Mouse (Mus musculus) cerebellum, postnatal 36 days (tissue): ENCODE measurements around the gene 4933411K16Rik.
A peak's percentile ranks its signal among the peaks of the same experiment; 100 is the strongest.

Experiments
- DNase-seq, 2 experiments: peaks; one replicate each; pipeline ENCODE4 v3.0.0; 2021 to 2022; ENCODE audit warnings: mixed read lengths in 2 of 2

The 4933411K16Rik gene

DNA sequence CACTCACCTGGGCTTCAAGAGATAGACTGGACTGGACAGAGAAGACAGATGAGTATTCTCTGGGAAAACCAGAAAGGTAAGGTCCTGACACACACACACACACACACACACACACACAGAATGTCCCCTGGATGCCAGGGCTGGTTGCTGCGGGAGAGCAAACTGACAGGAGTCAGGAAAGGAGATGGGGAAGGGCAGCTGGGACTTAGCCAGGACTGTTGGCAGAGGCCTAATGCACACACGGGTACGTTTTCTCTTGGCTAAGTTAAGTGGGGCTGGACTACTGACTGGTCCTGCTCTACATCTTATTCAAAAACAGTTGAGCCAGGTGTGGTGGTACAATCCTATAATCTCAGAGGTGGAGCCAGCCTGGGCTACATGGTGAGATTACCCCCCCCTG, 15.7 kb upstream of the 4933411K16Rik start:
- no peak for DNase-seq

DNA sequence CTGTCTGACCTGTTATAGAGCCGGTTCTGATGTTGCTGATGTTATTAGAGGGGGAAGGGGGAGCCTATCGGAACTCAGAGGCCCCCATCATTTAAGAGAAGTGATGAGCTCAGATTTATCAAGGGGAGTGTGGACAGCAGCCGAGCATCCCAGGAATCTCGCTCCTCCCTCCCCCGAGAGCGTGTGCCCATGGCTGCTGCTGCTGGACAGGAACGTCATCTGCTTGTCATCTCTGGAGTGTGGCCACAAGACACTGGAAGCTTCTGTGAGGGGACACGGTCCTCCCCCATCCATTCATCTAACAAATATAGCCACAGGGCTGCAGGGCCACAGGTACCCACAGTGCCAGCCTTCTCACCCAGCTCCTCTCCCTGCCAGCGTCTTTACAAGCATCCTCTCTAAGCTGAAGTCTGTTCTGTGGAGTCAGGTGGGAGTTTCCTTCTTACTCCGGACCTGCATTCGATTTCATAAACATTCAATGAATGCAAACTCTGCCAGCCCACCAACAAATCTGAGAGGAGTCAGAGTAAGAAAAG, 14.8 kb upstream of the 4933411K16Rik start:
- DNase-seq = no peak

DNA sequence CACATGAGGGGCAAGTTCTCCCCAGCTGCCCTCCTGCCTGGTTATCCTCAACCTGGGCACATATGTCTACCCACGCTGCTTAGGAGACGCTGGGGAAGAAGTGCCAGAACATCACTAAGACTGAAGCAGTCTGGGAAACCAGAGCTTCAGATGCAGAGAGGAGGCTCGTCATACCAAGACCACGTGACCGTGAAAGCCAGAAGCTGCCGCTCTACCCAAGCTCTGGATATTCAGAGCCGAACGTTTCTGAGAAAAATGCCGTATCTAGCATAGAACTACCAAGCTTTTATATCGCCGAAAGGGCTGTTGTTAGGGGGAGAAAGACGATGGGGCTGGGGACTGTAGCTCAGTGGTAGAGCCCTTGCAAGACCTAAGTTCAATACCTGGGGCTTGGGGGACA, 13.7 kb upstream of the 4933411K16Rik start:
- no peak for DNase-seq

DNA sequence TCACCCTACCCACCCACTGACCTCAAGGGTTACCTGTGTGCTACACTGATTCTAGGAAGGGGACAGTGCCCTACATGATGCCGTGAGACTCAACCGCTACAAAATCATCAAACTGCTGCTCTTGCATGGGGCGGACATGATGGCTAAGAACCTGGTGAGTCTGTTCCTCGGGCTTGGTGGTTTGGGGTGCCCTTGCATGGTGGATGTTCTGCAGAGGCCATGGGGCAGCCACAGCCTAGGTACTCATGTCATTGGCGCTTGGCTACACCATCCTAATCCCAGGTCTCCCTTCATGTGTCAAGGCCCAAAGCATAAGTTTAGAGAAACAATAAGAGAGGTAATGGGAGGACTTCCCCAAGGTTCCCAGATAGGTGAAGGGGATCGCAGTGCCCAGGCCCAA, 8.1 kb upstream of the 4933411K16Rik start:
- no peak for DNase-seq

DNA sequence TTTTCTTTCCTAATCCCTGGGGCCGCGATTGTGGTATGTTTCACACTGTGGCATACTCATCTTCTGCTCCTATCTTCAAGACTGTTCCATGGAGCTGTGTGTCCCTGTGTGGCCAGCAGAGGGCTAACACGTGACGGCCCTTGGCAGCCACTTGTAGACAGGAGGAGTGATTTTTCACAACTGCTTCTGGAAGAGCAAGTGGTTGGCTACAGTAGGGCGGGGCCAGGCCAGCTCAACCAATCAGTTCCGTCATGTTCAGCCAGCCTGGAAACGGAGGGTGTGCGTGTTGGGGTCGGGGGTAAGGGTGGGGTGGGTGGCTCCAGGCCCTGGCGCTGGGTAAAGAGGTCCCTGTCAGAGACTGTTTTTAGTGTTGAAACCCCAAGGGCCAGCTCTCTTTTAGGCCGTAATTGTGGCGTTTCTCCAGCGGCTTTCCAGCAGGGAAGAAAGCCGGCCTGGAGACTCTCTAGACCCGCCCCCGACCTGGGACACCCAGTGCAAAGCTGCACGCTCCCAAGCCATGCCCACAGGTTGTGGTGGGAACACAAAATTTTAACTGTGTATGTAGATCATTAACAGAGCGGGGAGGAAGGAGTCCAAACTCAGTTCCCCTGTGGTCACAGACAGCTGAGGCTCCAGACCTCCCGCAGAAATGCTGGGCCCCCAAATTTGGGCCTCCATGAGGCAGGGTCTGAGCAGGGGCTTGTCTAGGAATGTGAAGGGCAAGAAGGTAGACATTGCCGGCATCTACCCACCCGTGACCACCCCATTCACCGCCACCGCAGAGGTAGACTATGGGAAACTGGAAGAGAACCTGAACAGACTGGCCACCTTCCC, 6.6 kb upstream of the 4933411K16Rik start, which contains the start of gene Hoga1:
Gene Hoga1, plus strand, starts transcription at position 342 of the 834 bp plus-strand sequence.
- DNase-seq = peak; percentile 50 to 60

DNA sequence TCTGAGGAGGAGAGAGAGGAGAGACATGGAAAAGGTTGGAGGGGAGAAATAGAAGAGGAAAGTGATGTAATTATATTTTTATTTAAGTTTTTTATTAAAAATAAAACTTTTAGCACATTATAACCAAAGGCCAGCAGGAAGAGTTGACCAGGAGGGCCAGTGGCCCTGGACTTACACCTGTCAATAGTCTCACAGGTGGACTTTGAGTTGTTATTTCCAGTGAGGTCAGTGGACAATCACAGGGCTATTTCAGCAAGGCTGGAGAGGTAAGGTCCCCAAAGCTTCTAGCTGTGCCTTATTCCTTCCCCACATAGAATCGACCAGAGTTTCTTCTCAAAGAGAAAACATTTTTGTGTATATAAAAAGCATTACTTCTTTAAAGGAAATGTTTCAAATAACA, 1.8 kb upstream of the 4933411K16Rik start:
- DNase-seq = no peak

DNA sequence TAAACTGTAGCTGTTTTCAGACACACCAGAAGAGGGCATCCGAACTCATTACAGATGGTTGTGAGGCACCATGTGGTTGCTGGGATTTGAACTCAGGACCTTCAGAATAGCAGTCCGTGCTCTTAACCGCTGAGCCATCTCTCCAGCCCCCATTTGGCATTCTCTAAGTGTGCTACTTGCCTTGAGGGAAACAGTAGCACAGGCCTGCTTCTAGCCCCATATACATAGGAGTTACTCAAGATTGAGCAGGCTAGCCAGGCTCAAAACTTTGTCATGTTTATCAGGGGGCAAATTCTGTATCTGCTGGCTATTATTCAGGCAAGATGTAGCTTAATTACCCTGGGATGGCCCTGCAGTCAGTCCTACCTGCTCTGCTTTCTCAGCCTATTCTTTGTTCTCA, 697 bp upstream of the 4933411K16Rik start:
- no peak for DNase-seq

DNA sequence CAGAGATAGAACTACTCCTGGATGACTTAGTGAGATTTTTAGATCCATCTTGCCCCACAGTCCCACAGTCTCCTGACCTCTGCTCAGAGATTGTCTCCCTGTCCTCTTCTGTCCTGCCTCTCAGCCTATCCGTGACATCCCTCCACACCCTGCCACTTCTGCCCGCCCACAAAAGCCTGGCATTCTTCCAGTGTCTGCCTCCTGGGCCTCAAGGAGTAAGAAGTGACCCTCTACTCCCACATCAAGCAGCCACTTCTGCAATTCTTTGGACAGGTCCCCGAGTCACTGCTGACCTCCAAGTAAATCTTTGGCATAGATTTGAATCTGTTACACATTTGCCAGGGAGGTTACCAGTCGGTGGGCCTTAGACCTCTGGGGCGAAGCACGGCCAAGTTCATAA, 2.2 kb downstream of the 4933411K16Rik start:
- no peak for DNase-seq

DNA sequence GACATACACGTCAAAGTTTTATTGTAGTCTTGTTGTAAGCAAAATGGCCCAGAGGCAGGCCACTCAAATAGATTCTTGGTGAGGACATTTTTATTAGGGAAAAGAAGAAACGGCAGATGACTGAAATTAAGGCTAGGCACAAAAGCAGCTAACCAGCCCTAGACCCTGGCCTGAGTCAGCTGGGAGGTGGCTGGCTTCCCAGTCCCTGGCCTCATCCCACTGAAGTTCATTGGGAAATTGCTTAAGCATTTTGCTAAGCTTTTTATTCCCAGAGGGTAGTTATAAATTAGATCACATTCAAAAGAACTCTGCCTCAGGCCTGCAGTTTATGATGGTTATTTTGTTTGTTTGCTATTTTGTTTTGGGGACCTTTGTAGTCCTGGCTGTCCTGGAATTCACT, 3.8 kb downstream of the 4933411K16Rik start:
- DNase-seq = no peak

DNA sequence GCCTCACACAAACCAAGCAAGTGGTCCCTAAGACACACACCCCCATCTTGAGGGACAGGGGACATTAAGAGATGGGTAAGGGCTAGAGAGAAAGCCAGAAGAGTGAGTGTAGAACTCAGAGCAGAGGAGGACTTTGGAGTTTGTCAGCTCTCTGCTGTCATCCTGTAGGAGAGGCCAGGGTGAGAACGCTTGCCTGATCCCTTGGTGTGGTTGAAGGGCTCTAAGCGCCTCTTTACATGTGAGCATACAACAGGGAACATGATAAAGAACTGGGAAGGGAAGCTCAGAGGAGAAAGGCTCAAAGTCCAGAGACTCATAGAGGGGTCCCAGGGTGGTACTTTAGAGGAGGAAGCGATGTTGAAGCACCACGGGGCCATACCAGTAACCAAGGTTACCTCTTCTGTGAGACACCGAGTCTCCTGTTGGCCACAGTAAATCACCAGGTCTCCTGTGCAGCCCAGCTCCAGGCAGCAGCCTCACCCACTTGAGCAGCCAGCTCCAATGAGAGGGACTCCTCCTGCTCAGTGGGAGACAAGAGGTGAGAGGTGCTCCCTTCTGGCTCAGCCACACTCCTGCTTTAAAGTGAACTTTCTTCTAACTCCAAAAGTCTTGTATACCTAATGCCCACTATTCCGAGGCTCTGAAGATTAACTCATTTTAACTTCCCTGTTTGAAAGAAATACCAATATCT, 4.8 kb downstream of the 4933411K16Rik start:
- no peak for DNase-seq

DNA sequence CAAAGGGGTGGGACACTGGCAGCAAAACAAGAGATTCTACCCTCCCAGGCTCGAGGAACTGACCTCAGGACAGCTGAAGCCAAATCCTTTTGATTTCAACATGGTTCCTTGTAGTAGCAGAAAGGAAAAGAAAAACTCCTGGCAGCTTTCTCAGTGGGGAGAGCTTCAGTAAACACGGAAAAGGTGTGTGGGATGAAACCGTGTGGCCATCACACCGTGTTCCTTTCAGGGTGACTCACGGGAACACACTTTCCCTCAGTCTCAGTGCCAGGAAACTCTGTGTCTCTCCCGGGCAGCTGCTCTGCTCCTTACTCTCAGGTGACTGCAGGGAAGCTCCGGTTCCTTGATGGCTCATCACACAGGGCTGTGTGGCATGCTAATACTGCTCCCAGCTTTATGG, 6.4 kb downstream of the 4933411K16Rik start:
- DNase-seq = no peak

DNA sequence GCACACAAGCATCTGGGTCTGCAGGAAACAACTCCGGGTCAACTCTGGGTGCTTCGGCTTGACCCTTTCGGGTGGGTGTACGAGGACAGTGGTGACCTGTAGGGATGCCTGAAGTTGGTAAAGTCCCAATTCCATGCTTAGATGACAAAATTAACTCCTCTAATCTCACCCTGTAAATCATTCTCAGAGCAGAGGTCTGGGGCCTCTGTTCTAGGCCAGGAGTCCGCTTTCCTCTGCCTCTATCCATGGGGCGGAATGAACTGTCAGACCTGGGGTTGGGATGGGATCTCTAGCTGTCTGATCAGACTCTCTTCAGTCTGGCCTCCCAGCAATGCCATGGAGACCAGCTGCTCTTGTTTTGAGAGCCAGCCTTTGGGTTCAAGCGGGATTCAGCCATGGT, 9.4 kb downstream of the 4933411K16Rik start:
- DNase-seq = no peak

DNA sequence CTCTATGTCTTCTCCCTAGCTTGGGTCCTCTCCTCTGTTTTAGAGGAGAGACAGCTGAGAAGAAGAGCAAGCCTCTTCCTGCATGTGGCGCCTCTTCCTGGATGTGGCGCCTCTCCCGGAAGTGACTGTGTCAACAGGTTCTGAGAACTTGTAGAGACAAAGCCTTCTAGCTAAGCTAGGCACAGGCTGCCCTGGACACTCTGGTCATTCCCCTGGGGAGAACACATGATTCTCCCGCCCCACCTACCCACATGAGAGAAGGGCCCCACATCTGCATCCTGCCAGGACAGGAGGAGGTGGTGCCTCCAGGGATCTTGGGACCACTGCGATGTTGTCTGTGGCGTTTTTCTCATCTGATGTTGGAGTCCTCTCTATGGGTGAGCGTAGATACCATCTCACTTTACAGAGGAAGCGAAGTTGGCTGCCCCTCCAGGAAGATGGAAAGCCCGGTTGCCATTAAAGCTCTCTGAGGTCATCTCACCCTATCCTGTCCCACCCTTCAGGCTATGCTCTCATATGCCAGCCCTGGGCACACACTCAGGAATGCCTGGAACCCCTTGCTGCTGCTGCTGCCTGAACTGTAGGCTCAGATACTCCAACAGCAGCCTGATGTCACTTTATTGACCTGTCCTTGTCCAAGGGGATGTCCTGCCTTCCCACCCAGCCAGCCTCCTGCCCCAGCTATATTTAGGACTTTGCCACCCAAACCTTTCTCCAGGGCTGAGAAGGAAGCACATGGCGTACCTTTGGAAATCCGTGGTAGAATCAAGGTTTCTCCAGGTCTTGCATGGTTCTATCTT, 16.6 kb downstream of the 4933411K16Rik start:
- DNase-seq = no peak

DNA sequence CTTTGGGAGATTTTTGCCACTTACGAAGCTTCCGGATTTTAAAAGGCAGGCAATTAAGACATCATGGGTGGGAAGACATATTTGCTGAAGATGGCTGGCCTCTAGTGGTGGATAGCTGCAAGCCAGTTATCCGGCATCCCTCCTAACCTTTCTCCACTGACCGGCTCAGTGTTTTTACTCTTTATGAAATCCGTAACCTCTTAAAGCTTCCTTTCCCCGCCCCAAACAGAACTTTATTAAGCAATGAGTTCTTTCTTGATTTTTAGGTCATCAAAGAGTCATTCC, 17.1 kb downstream of the 4933411K16Rik start:
- peak; percentile 31 to 36 for DNase-seq

DNA sequence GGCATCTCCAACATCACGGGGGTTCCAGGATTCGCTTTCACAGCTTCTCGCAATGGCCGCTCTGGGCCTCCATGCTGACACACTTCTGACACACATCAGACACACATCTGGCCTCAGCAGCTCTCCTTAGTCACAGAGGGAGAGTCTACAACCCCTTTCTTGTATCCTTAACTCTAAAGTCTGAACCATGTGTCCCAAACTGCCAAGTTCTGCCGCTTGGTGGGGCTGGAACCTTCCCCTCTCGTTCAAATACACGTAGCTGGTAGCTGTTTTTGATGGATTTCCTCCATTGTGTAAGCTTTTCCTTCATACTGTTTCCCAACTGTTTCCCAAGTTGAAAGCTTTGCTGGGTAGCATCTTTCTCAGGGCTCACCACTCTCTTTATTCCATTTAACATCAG, 19.2 kb downstream of the 4933411K16Rik start:
- no peak for DNase-seq

DNA sequence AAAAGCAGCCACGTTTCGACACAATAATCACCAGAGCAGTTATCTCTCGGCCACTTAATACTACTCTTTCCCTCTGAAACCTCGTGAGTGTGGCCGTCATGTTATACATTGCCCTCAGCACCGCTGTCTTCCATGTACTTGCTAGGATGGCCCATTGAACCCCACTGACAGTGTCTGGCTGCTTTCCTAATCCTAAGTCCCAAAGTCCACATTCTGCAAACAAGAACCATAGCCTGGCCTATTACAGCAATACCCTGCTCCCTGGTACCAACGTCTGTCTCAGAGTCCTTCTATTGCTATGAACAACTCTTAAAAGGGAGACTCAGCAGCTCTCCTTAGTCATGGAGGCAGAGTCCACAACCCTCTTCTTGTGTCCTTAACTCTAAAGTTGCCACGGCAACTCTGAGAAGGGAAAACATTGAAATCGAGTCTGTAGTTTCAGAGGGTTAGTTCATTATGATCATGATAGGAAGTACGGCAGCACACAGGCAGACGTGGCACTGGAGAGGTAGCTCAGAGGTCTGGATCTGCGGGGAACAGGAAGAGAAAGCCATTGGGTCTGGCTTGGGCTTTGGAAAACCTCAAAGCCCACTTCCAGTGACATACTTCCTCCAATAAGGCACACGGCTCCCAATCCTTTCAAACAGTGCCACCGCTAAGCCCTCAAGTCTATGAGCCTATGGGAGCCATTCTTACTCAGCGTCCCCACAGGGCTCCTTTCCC, 20.0 kb downstream of the 4933411K16Rik start:
- DNase-seq = no peak

DNA sequence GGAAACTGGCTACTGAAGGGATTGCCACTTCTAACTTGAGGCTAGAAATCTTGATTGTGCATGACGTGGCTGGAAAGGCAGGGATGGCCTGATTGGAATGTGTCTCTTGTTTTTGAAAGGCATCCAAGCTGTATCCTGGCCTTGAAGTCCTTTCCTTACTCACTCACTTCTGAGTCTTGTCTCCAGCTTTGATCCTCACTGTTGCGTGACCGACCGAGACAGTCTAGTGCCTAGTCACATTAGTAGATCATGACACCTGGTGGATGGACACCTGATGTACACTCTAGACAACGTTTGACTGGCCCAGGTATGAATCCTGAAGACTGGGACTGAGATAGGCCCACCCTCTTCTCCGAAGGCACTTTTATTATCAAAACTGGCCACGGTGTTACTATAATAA, 20.8 kb downstream of the 4933411K16Rik start:
- DNase-seq = no peak

DNA sequence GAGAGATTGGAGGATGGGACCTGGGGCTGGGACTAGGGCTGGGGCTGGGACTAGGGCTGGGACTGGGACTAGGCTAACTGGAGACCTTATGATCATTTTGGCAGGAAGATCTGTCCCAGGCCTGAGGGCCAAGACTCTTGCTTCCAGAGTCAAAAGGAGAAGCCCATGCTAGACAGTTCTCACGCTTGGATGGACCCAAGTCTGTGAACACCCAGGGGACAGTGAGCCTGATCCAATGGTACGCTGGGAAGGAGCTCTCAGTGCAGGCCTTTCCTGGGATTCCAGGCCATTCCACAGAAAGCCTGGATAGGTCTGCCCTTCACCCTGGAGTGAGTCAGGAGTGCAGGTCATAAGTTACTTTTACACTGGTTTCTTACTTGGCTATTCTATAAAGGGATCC, 23.0 kb downstream of the 4933411K16Rik start:
- no peak for DNase-seq

DNA sequence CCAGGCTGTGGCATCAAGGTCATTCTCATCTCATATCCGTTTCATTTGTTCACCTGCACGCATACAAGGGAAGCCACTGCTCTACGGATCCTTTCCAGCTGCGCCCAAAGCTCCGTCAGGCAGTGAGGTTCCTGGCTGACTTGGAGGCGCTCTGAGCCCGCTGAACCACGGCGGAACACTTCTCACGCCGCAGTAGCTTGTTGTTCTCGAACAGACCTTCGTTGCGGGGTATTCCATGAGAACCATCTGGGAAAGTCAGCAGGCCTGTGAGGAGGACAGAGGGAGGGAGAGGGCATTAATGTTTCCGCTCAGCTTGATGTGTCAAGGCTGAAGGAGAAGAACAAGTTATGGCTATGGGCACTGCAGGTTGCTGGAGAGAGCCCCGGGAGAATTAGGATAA, 23.9 kb downstream of the 4933411K16Rik start:
- DNase-seq = no peak

DNA sequence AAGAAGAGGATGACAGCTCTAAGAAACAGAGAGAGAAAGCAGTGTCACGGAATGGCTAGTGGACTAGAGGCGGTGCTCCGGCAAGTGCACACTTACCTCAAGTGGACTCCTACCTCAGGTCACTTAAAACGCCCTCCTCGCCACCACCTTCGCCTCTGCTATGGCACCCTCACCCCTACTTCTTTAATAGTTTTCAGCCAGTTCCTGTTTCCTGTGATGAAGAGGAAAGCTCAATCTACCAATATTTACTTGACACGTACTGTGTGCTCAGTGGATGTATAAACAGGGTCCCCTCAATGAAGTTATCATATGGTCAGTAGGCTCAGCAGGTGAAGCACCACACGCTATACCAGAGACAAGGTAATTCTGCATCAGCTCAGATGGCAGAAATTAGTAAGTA, 26.5 kb downstream of the 4933411K16Rik start:
- DNase-seq = no peak

DNA sequence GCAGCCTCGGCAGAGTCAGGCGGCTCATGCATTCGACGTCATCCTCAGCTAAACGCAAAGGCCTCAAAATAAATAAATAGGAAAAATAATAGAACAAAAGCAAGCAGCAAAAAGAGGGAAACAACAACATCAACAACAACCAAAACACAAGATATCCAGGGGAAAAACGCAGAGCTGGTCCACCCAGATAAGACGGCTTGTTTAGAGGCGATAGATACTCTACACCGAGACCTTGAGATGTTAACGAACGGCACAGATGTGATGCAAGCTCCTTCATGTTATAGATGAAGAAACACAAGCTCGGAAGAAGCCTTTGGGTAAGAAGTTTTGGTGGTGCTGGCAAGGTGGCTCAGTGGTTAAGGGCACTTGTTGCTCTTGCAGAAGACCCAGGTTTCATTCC, 27.0 kb downstream of the 4933411K16Rik start:
- DNase-seq = no peak

DNA sequence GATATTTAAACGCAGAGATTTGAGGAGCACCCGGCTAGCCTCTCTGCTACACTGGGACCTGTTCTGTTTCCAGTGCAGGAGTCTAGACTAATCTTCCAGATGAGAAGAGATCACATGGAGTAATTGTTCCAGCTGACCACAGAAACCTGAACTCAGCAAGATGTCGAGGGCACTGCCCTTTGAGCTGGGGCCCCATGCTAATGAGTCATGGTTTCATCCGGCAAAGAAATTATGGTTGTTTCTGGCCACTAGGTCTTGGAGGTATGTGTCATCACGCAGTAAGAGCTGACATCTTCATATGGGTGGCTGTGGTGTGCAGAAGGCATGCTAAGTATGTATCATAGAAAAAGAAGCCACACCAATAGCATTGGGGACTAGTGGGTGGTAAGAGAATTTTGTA, 27.9 kb downstream of the 4933411K16Rik start:
- no peak for DNase-seq

DNA sequence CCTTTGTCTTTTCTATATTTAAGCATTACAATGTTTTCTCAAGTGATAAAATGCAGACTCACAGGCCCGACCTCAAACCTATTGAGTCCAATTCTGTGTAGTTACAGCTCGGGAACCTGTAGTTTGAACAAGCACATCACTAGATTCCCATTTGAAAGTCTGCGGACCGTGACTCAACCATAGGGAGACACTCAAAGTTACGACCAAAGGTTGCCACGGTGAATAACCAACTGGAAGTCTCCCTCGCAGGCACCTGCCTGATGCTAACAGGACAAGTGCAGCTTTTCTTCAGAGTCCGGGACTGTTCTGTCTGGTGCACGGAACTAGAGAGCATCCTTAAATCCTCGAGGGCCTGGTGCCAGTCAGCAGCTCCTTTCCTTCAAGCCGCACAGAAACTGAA, 28.4 kb downstream of the 4933411K16Rik start:
- DNase-seq = no peak
